Mouse (Mus musculus) large intestine, adult 2 months (tissue): Measurements from ENCODE around the gene Tbc1d15. TPM values are rescaled to one million over a fixed set of nuclear protein-coding genes. Genes with fewer than 3 reads are reported as not detected.

Experiments
- DNase-seq: peaks from one replicate; pipeline ENCODE4 v3.0.0-alpha.2; 2012; ENCODE audit warnings: low read depth, low spot score
- WGBS: fragments of 180-500 bp; shearing (Covaris S2); methylation state at CpG from one replicate; pipeline ENCODE4 v1.1.7; 2018; 5-methylcytosine and 5-hydroxymethylcytosine counted together
- polyA plus RNA-seq: library from polyadenylated mRNA; depleted of rRNA; stranded (reverse); fragments of >200 nt; gene quantifications from 2 replicates; pipeline ENCODE4 v1.2.3, GENCODE M21; 2012; rRNA removed

The Tbc1d15 gene
- 15.4 and 16.1 TPM in 2 replicates for polyA plus RNA-seq

DNA sequence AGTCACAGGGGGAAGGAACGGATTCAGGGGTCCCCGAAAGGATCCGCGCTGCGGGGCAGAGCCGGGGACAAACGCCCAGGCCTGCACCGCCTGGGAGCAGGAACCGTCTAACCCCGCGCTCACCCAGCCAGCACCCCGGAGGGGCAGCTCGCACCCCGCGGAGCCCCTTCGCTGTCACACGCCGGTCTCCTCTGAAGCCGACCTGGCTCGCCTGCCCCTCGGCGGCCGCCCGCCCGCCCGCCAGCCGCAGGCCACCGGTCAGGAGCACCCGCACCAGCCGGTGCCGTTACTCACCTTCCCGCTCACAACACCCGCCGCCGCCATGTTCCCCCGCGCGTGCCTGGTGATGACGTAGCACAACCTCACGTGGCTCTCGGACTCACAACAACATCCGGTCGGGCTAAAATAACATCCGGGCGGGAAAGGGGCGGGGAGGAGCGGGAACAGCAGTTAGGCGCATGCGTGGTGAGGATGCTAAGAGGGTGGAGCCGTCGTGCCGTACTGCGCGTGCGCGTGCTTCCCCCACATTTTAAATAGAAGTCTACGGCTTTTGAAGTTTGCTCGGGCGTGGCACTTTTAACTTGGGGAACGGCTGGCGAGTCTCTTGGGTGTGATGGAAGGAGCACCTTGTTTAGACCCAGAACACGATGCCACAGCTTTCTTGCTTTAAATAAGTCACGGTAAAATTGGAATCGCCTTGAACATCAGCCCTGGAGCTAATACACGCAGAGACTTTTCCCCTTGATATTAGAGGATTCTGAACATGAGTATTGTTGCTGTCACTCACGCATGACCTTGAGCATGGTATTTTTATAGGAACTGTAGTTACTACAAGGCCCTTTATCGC is at the start of gene Tbc1d15:
TSS of gene Tbc1d15 (minus strand) at position 380 of the 847 bp plus-strand sequence.
- under 1% methylated on average over 67 of the region's 67 CpGs for WGBS
- DNase-seq, result peak; percentile 89

DNA sequence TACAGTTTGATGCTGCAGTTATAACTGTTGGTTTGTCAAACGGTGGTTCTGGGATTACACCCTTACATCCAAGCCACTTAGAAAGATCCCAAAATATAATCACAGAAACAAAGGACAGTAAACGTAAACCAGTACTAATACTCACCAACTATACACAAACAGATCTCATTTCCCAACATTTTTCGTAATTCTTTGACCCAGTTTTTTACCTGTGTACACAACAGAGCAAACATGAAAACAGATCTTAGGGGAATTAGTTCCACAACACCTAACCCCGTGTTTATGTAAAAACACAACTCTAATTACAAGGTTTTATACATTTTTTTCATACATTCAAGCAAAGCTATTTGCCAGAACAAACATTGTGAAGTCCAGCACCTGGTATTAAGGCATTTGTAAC is 47.4 kb upstream of the Tbc1d15 start:
- DNase-seq, result no peak
- WGBS, result 81% methylated on average over 4 of the region's 4 CpGs

DNA sequence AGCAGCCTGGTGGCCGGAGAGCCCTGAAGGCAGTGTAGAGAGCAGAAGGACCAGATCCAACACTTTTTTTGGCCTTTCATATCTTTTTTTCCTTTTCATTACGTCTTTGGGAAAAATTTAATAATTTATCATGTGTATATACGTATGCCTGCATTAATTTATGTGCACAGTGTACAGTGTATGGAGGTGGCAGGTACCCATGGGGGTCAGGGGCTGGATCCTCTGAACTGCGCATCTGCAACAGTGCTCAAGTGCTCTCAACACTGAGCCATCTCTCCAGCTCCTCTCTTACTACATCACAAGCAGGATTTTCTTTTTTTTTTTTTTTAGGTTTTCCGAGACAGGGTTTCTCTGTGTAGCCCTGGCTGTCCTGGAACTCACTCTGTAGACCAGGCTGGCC is 46.3 kb upstream of the Tbc1d15 start:
- 87% methylated on average over 5 of the region's 5 CpGs for WGBS
- no peak for DNase-seq

DNA sequence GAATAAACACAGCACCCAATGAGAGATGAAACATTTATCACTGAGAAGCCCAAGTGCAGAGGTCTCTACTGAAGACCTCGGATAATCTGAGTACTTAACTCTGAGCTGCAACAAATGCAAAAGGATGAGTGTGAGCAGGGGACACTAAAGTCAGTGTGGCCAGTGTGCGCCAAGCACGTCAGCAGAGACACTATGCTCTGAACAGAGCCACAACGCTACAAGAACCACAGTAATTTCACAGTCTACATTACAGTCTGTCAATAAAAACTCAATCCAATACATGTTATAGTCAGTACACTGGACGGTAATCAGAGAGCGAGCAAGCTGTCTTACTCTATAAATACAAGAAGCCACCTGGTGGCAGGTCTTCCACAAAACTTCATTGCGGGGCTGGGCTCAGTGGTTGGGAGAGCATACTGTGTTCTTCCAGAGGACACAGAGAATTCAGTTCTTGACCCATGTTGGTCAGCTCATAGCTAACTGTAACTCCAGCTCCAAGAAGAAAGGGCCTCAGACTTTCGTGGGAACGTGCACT is 45.2 kb upstream of the Tbc1d15 start:
- DNase-seq, result no peak
- 56% methylated on average over 9 of the region's 9 CpGs for WGBS

DNA sequence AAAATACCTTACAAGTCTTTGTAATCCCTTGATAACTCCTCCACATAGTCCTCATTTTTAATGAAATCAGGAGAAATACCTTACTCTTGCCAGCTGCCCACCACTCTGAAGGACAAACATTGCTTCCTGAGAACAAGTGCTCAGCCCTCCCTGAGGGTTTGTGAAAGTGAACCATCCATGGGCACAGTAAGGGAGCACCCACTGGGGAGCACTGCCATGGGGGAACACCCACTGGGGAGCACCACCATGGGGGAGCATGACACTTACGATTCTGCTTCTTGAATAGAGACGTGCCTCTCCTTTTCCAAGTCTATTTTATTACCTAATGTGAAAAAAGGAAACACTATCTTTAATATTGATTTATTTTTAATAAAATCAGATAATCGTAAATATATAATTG is 43.9 kb upstream of the Tbc1d15 start:
- 95% methylated on average over 3 of the region's 3 CpGs for WGBS

DNA sequence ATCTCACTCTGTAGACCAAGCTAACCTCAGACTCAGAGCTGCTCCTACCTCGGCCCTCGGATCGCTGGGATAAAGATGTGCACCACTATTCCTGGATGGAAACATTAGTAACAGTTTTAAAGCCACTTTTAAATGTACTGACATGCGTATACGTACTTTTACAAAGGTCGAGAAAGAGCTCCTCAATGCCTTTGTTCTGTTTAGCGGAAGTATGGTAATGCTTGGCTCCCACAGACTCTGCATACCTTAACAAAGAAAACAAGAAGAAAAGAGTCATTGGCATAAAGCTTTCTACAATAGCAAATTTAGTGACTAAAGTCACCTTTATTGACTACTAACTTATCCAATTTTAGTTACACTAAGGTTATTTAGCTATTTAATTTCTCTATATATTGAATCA is 43.4 kb upstream of the Tbc1d15 start:
- DNase-seq, result no peak
- 96% methylated on average over 7 of the region's 7 CpGs for WGBS

More for the DNA sequence above, 43.9 kb upstream of the Tbc1d15 start:
- DNase-seq, result no peak

DNA sequence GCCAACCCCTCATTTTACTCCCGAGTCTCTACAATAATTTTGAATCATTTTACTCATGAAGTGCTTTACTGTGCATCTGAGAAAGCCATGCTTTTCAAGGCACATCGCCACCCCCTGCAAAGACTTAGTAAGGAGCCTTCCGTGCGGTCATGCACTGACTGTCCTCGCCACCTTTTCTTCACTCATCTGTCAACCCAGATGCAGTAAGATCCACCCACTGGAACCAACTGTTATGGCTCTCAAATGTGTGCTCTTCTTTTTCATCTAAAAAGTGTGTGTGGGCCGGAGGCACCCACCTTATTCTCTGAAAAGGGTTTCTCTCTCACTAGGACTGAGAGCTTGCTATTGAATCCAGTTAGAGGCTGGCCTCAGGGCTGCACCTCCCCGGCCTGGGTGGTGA is 42.7 kb upstream of the Tbc1d15 start:
- DNase-seq, result no peak
- WGBS, result 92% methylated on average over 7 of the region's 7 CpGs

DNA sequence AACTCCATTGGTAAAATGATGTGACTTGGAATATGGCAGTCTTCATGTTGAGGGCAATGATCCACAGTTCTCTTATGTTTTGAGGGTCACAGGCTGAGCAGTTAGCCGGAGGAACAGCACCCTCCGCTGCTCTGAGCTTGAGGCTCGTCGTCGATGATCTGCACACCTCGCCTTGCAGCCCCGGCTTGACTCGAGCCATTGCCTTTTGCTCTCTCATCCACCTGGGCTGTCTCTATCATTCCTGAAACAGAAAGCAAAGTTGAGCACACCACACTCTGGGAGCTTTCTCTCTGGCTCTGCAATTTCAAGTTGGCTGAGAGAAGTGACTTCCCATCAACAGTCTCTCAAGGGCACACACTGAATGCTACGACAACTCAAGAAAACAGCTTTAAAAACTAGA is 39.4 kb upstream of the Tbc1d15 start:
- no peak for DNase-seq
- 89% methylated on average over 9 of the region's 9 CpGs for WGBS

DNA sequence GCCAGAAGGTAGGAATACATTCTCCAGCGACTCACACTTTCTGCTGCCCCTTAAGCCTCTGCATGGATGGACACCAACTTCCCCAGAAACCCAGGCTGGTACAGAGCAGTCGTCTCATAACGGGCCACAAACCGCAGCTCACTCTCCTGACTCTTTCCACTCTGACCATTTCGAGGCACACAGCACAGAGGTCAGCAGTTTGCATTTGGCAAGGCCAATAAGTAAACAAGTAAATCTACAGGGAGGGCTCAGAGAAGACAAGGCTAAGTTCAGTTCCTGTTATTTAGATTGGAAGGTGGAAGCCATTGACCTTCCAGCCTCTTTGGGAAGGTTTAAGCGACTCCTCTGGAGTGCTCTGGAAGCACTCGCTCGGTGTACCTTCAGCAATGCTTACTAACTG is 37.6 kb upstream of the Tbc1d15 start:
- DNase-seq, result no peak

DNA sequence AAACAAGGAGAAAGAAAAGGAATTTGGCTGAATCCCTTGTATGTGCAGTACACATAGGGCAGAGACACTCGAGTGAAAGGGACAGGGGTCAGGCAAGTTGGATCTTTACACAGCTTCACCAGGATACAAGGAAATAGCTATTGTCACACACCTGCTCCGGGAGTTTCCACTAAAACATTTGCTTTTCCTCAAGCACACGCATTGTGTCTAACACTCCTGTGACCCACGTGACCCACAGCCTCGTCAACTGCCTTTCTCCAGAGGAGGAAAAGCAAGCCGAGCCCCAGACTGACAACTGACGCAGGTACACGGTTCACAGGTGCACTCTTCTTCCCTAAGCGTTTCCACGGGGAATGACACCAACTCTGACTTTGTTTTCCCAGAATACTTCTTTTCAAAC is 32.9 kb upstream of the Tbc1d15 start:
- peak; percentile 59 for DNase-seq
- 28% methylated on average over 10 of the region's 10 CpGs for WGBS

More for the DNA sequence above, 37.6 kb upstream of the Tbc1d15 start:
- 75% methylated on average over 8 of the region's 8 CpGs for WGBS

DNA sequence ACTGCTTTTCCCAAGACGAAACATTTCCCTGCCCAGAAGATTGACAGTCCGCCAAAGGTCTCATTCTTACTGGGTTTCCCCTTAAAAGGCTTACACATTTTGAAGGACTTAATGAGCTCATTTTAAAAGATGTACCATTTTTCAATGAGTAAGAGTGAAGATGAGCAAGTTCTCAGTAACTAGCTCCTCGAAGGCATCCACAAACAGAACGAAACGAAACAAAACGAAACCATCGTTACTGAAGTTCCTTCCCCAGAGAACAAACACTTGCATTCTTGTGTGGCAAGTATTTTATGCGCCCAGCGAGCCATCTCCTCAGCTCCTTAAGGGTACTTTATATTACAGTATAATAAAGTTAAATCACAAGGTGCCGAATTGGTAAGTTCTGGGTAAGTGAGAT is 30.1 kb upstream of the Tbc1d15 start:
- DNase-seq, result no peak

DNA sequence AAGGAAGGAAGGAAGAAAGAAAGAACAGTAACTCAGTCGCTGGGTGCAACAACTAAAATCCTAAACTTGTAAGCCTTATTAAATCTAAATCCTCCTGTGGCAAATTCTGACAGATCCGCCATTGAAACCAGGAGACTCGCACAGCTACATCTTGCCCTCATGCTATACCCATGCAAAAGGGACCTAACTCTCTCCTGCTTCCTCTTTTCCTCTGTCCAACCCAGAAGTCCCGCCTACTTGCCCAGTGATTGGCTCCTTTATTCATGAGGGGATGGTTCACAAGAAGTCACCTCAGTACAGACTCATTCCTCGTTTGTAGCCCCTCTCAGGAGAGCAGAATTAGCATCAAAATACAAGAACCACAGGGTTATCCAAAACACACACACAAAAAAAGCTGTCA is 20.4 kb upstream of the Tbc1d15 start:
- WGBS, result 78% methylated on average over 5 of the region's 5 CpGs

More for the DNA sequence above, 30.1 kb upstream of the Tbc1d15 start:
- 66% methylated on average over 10 of the region's 10 CpGs for WGBS

DNA sequence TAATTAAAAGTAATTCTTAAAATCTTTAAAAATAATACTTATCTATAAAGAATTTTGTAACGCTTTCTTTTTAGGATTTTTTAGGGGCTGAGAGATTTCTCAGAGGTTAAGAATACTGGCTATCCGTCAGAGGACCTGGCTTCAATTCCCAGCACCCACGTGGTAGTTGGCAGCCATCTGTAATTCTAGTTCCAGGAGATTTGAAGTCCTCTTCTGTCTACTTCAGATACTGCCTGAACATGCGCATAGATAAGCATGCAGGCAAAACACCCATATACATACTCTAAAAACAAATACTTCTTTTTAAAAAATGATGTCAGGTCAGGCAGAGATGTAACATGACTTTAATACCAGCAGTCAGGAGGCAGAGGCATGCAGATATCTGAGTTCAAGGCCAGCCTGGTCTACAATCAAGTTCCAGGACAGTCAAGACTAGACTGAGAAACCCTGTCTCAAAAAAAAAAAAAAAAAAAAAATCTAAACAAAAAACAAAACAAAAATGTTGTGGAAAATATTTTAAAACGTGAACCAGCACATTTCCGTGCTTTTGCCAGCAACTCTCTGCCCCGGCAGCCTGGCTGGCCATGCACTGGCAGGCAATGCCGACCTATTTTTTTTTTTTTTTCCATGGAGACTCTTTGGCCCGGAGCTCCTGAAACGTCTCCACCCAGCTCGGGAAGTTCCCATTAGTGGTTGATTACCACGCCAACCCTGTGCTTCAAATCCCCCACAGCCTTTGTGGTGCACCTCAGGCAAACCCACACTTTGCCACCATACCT is 19.5 kb upstream of the Tbc1d15 start:
- no peak for DNase-seq
- WGBS, result 87% methylated on average over 12 of the region's 12 CpGs

More for the DNA sequence above, 20.4 kb upstream of the Tbc1d15 start:
- no peak for DNase-seq

DNA sequence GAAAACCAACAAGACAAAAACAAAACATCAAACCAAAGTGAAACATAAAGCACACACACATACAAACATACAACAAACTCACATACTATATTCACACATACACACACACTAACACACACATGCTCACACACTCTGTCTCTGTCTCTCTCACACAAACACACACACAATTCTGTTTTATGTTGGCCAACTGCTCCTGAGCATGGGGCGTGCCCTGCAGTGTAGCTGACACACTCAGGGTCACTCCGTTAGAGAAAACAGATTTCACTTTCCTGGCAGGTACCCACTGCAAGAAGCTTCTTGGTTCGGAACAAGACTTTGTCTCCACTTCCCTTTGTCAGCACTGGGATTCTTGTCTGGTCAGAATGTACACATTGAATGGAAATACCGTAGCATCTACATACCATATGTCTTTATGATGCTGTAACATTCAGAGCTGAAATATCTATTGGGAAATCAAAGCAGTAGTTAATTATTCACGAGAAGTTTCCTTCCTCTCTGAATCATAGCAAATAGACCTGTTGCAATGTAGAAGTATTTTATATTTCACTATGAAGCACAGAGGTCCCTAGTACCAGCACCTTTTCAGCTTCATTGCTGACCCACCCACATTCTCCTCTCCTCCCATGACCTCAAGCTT is 11.8 kb upstream of the Tbc1d15 start:
- 22% methylated on average over 5 of the region's 5 CpGs for WGBS
- DNase-seq, result peak; percentile 53

DNA sequence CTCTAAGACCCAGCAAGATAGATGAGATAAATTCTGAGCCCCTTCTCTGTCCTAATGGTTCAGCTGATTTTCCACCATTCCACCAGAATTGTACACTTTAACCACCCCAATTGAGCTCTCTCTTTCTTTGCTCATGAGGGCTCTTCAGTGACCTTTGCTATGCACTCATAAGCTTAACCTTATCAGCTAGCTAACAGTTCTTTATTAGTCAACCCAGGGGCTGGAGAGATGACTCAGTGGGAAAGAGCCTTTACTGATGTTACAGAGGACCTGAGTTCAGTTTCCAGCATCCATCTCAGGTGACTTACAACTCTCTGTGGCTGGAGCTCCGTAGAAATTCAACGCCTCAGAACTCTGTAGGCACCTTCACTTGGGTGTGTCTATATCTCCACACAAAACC is 11.0 kb upstream of the Tbc1d15 start:
- WGBS, result 76% methylated on average over 2 of the region's 2 CpGs
- no peak for DNase-seq

DNA sequence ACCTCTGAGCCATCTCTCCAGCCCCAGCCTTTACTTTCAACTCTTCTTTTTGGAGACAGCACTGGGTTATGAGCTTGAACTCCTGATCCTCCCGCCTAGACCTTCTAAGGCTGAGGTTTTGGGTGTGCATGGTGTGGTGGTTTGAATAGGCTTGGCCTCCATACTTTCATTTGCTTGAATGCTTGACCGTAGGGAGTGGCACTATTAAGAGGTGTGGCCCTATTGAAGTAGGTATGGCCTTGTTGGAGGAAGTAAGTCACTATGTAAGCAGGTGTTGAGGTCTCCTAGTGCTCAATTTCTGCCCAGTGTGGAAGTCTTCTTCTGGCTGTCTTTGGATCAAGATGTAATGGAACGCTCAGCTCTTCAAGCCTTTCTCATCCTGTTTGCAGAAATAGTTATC is 10.2 kb upstream of the Tbc1d15 start:
- peak; percentile 57 for DNase-seq
- 57% methylated on average over 3 of the region's 3 CpGs for WGBS

DNA sequence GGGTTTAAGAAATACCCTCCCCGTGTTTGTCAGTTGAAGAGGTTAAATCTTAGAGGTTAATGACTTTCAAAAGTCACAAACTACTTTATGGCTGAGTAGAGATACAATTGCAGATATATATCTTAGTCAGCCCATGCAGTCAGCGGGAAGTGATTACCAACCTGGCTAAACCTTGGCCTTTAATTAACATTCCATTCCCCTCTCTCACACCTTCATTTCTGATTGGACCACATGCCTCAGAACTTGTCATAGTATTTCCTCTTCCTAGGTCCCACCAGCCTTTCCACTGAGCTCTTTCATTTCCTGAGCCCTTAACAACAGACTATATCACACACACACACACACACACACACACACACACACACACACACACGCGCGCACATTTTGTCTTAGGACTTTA is 4.9 kb upstream of the Tbc1d15 start:
- WGBS, result 63% methylated on average over 5 of the region's 5 CpGs
- DNase-seq, result no peak

DNA sequence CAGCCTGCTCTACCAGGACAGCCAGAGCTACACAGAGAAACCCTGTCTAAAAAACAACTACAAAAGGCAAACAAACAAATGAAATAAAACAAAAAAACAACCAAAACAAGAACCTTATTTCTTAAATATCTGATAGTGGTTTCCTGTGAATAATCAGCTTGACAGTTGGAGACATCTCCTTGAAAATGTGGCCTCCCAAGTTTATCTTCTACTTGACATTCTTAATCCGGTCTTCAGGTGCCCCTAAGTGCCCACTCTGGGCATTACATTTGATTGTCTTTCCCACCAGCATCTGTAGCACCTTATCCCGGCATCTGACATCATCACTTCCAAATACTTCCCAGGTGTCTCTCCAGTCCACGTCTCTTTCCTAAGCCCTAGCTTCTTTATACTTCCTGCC is 2.3 kb upstream of the Tbc1d15 start:
- 71% methylated on average over 3 of the region's 3 CpGs for WGBS
- DNase-seq, result no peak

DNA sequence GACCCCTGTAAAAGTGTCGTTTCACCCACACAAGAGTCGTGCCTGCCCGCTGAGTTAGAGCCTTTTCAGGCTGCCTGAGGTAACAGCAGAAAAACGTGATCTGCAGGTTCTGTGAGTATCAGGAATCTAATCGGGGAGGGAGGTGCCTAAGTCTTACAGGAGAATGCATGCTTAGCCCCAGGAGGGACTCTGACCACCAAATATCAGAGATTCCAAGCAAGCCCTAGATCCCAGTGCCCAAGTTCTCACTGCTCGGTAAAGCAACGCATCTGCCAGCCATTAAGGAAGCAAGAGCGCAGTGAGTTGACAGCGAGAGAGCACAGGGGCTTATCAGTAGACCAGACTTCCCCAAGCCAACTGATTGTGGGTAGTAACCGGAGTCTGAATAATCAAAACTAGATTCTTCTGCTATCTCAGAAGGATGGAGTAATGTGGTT is 1.1 kb upstream of the Tbc1d15 start:
- no peak for DNase-seq
- 5% methylated on average over 10 of the region's 10 CpGs for WGBS
